8 mouse cellular contexts compared by ENCODE assay signal in the genomic region with DNA sequence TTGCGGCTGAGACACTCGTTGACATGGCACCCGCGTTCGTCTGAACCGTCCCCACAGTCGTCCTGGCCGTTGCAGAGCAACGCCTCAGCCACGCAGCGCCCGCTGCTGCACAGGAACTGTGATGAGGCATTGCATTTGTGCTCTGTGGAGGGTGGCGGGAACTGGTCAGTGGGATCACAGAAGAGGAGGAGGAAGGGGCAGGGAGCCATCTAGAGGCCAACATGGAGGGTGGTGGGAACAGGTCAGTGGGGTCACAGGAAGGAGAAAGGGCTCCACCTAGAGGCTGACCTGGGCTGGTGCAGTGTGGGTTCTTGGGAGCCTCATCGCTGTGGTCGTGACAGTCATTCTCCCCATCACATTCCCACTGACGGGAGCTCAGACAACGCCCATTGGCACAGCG. TPM values are rescaled to one million over a fixed set of nuclear protein-coding genes. Genes with fewer than 3 reads are reported as not detected.
DNase-seq lines count a peak whose midpoint lies in the region; ATAC-seq and TF ChIP-seq lines count a peak whose summit lies in the region.

No protein-coding gene starts in this region.

- H3K36me3 ChIP-seq in midbrain, embryonic 14.5 days (ENCODE audit: control insufficient read depth, insufficient read depth, low read length) = peaks cover 99% of the 10 kb centered on the region

- no peak for TF ChIP-seq POLR2A in embryonic fibroblast, embryonic 13.5 days (IDR thresholded peaks at IDR 0.05; ENCODE audit: low read depth, low read length)

- peak; percentile 78 for TF ChIP-seq CTCF in embryonic fibroblast, embryonic 13.5 days (IDR thresholded peaks at IDR 0.05; ENCODE audit: borderline replicate concordance, insufficient read depth, low read length)

- DNase-seq in kidney, postnatal 10 days = peak; percentile 45
- no peak for DNase-seq in kidney, postnatal 14 days
- peak; percentile 48 for DNase-seq in NIH3T3 (ENCODE audit: low read depth)
- peak; percentile 54 for DNase-seq in midbrain, embryonic 14.5 days
- no peak for DNase-seq in frontal cortex, postnatal 36 days (ENCODE audit: low spot score in 2 of 2)
- DNase-seq in urinary bladder, postnatal 4 days (ENCODE audit: low spot score in 2 of 2) = no peak
- no peak for DNase-seq in adrenal gland, adult 18-20 months (ENCODE audit: low spot score in 2 of 2)

- 62% methylated on average over 18 of the region's 18 CpGs for WGBS in midbrain, embryonic 14.5 days

- no peak overlapping the region for H3K9ac ChIP-seq in midbrain, embryonic 14.5 days (replicated peaks; ENCODE audit: low read length)

- no peak overlapping the region for H3K4me3 ChIP-seq in embryonic fibroblast, embryonic 13.5 days (ENCODE audit: insufficient read depth, low read length)
- H3K4me3 ChIP-seq in midbrain, embryonic 14.5 days (replicated peaks; ENCODE audit: low read depth, low read length) = no peak overlapping the region

- no peaks in the 10 kb centered on the region for H3K4me1 ChIP-seq in embryonic fibroblast, embryonic 13.5 days (ENCODE audit: control insufficient read depth, insufficient read depth, low read length)
- H3K4me1 ChIP-seq in midbrain, embryonic 14.5 days (ENCODE audit: control insufficient read depth, insufficient read depth, low read length) = no peaks in the 10 kb centered on the region

- no peak overlapping the region for H3K4me2 ChIP-seq in midbrain, embryonic 14.5 days (ENCODE audit: low read length)

- H3K9me3 ChIP-seq in midbrain, embryonic 14.5 days (ENCODE audit: control insufficient read depth, low read length) = no peaks in the 10 kb centered on the region

- ATAC-seq in midbrain, embryonic 14.5 days (ENCODE audit: low FRiP score, low TSS enrichment) = peak; percentile 36; the same call in 1 of the 2 replicates

- no peak overlapping the region for H3K27ac ChIP-seq in embryonic fibroblast, embryonic 13.5 days (ENCODE audit: insufficient read depth, low read length)
- no peak overlapping the region for H3K27ac ChIP-seq in midbrain, embryonic 14.5 days (replicated peaks; ENCODE audit: low read depth, low read length)

- H3K27me3 ChIP-seq in midbrain, embryonic 14.5 days (ENCODE audit: control insufficient read depth, insufficient read depth, low read length) = no peaks in the 10 kb centered on the region

RNA-seq across cellular contexts. Expression of gene Nxph4, which starts 21.3 kb away (rescaled TPM):
- 1.1 and 1.8 TPM in 2 replicates for polyA plus RNA-seq in embryonic fibroblast, embryonic 13.5 days (2011; ENCODE audit: insufficient read length, low read depth, missing spikeins)
- polyA plus RNA-seq in midbrain, embryonic 14.5 days (2014; fragmentation: Nextera tagmentation; extraction: Ambion mirVana) = 106 and 134 TPM in 2 replicates
- 10 to 100 TPM in 1 of 2 experiments, 1 to 10 TPM in 1; 6.9 to 12.6 TPM for total RNA-seq in adrenal gland, adult 18-20 months (2021)

RNA-seq across cellular contexts. Expression of gene Shmt2, which starts 33.5 kb away (rescaled TPM):
- polyA plus RNA-seq in embryonic fibroblast, embryonic 13.5 days (2011; ENCODE audit: insufficient read length, low read depth, missing spikeins) = 147 and 169 TPM in 2 replicates
- polyA plus RNA-seq in midbrain, embryonic 14.5 days (2014; fragmentation: Nextera tagmentation; extraction: Ambion mirVana) = 48.9 and 50.7 TPM in 2 replicates
- total RNA-seq in adrenal gland, adult 18-20 months (2021) = 10 to 100 TPM; 38.6 to 46.5 TPM

RNA-seq across cellular contexts. Expression of gene Ndufa4l2, which starts 40.9 kb away (rescaled TPM):
- 1.4 and 3.4 TPM in 2 replicates for polyA plus RNA-seq in embryonic fibroblast, embryonic 13.5 days (2011; ENCODE audit: insufficient read length, low read depth, missing spikeins)
- polyA plus RNA-seq in midbrain, embryonic 14.5 days (2014; fragmentation: Nextera tagmentation; extraction: Ambion mirVana) = 14.2 and 18.6 TPM in 2 replicates
- total RNA-seq in adrenal gland, adult 18-20 months (2021) = 10 to 100 TPM; 36.0 to 55.3 TPM

RNA-seq across cellular contexts. Expression of gene Stac3, which starts 54.2 kb away (rescaled TPM):
- 3.9 TPM in 2 replicates for polyA plus RNA-seq in embryonic fibroblast, embryonic 13.5 days (2011; ENCODE audit: insufficient read length, low read depth, missing spikeins)
- polyA plus RNA-seq in midbrain, embryonic 14.5 days (2014; fragmentation: Nextera tagmentation; extraction: Ambion mirVana) = 0.32 and 1.0 TPM in 2 replicates
- total RNA-seq in adrenal gland, adult 18-20 months (2021) = 1 to 10 TPM; 1.1 to 1.9 TPM

Comparison
In these comparisons a context has a peak if more than half of its experiments do, and no peak if none do; other contexts are left out.
1. DNase-seq: peak in kidney, postnatal 10 days (single experiment), NIH3T3 (single experiment) and midbrain, embryonic 14.5 days (single experiment); none in kidney, postnatal 14 days (single experiment), frontal cortex, postnatal 36 days (0 of 2), urinary bladder, postnatal 4 days (0 of 2) and adrenal gland, adult 18-20 months (0 of 2).
2. RNA of gene Nxph4, which starts 21.3 kb away (polyA plus RNA-seq): 106 to 134 TPM in midbrain, embryonic 14.5 days; 1.1 to 1.8 TPM in embryonic fibroblast, embryonic 13.5 days; every median in the first group is over 10 times any median in the second.